Mouse (Mus musculus) kidney, postnatal 10 days (tissue): ENCODE measurements around the gene Cpxm2.

ENCODE experiments used
- DNase-seq: peaks from one replicate; pipeline ENCODE4 v3.0.0; 2021; ENCODE audit warnings: mixed read lengths

Cpxm2 gene

DNA sequence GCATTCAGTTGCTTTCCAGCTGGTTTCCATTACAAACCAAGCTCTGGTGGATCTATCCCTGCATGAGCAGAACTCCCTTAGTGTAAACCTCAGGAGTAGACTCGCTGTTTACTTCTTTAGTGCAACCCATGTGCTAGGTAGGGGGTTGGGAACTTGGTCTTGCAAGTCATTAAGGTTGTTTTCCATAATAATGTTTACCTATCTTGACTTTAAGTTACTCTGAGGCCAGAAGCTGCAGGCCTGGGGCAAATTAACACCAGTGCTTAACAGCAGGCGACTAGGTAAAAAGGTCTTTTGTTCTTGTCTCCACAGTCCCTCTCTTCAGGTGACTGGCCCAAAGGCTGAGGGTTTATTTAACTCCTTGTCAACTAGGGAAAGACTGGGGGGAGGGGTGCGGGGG, 139.3 kb downstream of the Cpxm2 start:
- no peak for DNase-seq

DNA sequence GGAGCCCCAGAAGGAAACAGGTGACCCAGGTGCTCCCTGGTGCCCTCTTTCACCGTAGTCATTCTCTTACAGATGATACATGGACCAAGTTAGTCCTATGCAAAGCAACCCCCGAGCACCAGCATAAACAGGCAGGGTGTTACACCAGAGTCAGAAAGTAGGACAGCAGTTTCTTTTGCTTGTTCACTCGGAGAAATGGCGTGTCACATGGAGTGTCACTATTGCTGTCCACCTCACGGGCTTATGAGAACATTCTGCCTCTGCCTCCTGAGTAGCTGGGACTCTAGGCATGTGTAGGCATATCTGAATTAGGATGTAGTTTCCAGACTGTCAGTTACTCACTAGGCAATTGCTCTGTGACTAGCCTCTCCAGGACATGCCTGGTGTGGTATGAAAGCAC, 140.6 kb downstream of the Cpxm2 start:
- DNase-seq = no peak

DNA sequence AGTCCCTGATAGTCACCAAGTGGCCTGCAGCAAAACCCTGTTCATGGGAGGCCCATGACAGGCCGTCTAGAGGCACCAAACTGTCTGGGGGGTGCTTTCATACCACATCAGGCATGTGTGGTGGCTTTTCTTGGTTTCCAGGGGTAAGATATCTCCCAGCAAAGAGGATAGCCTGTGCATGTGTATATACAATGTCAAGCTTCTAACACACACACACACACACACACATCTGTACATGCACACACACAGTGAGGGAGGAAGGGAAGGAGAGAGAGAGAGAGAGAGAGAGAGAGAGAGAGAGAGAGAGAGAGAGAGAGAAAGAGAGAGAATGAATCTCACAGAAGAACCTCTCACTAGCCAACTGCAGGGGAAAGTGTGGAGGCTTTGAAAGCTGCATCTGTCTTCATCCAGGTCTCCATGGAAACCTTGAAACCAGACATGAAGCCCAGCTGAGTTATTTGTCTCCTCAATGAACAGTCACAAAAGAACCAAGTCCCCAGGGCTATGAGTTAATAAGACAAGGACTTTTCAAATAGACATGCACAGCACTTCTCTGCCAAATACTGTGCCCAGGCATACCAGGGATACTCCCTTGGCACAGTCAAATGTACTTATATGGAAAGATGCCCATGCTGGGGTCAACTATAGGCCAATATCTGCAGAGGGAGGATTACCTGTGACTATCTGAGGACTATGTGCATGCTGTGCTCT, 141.4 kb downstream of the Cpxm2 start:
- no peak for DNase-seq

DNA sequence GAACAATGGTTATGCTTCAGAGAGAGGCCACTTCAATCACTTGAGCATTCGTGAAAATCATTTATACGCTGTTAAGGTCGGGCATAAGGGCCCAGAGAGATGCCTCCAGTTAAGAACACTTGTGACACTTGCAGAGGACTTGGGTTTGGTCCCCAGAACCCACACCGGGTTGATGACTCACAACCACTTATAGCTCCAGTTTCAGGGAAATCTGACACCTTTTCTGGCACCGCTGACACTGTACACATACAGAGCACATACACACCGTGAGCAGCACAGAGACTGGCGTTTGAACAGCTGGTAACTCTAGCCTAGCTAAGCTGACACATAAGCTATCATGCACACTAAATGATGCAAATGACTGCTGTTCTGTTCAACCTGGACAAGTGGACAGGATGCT, 145.5 kb downstream of the Cpxm2 start:
- DNase-seq = no peak

DNA sequence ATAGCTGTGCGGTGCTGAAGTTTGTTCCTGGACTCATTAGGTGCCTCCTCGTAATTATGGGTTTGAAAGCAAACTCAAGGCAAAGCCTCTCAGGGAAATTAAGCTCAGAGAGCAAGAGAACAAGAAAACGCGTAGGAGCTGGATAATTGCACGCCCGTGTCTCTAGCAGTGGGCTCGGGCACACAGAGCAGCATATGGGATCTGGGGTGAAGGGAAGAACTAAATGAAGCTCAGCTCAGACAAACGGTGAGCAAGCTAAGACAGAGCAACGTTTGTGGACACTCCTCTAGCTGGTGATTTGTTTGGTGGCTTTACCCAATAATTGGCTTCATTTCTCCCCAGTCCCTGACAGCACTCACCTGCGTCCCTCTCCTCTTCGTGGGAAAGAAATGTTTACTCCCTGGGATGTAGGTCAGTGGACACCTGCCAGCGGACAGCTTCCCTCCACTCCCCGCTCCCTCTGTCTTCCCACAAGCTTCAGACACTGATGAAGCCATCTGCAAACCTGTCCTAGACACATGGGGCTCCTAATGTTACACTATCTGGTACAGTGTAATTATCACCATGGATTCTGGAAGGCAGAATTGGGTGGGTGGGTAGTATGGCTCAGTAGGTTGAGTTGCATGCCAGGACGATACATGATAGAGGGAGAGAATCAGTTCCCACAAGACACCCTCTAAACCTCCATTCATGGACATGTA, 148.4 kb downstream of the Cpxm2 start:
- no peak for DNase-seq

DNA sequence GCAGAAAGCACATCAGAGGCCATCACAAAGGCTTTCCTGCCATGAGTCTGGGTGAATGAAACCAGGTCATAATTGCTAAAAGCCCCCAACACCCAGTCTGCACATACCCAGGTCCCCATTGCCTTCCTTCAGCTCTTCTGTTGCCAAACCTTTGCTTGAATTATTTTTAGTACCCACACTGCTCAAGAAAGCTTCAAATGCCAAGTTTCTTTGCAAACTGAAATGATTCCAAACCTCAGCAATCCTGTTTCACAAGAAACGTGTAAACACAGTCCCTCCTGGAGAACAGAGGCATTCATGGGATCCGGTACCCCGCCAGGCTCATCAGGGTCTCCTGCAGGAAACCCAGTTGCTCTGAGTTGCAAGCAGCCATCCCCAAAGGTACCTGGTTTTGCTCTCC, 161.7 kb downstream of the Cpxm2 start:
- DNase-seq = no peak

DNA sequence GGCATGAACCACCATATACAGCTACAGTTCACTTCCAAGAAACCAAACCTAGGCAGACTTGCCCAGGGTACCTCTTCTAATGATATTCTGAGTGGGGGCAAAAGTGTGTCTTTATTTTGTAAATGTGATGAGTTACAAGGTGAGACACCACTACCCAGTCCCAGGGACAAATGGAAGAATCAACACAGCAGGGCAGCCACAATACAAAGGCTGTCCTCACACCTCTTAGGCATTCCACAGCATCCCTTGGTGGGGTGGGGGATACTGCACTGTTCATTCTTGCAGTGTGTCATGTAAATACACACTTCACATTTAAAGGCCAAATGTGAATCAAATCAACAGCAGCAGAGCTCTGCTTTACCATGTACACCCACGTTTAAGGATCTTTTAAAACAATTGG, 162.3 kb downstream of the Cpxm2 start:
- no peak for DNase-seq

DNA sequence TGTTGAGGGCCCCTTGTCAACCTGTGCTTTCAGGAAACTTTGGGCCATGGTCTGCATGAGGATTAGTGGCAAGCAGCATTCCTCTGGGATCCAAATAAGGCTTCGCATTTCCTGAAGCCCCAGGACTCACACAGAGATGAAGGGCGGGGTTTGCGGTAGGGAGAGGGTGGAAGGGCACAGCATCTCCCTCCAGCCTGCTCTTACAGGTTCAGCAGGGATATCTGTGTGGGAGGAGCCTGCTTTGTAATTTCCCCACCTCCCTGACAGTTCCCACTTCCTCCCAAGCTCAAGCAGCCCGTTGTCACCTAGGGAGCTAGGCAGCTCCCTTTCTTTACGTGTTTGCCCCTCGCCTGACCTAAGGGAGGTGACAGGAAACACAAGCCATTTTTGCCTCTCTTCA, 165.5 kb downstream of the Cpxm2 start:
- no peak for DNase-seq
